Comparison of ENCODE assay signal across 22 mouse cellular contexts in the genomic region with DNA sequence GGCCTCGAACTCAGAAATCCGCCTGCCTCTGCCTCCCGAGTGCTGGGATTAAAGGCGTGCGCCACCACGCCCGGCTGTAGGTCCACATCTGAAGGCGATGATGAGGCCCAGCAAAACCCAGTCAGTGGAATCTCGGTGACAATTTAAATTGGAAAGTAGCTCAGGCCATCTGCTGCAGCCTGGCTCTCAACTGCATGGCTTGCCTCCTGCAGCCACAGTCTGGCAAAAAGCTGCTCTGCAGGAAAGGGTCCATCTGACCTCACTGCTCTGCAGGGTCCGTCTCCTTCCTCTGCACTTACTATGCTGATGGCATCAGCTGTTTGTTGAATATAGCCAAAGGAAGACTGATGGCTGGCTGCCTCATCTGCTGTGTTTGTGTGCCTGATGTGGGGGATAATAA. TPM values are rescaled to one million over a fixed set of nuclear protein-coding genes. Genes with fewer than 3 reads are reported as not detected.
A peak's percentile ranks its signal among the peaks of the same experiment; 100 is the strongest.
DNase-seq lines count a peak whose midpoint lies in the region; ATAC-seq and TF ChIP-seq lines count a peak whose summit lies in the region.
"Had no signal": no experiment of that assay in that cellular context is flagged by ENCODE, and none has a peak within 500 bp of the region (broad histone marks: within the 10 kb centered on the region; RNA-seq: fewer than 3 reads in every experiment).

No protein-coding gene starts in this region.

- DNase-seq in hindbrain, embryonic 10.5 days (ENCODE audit: low spot score) = no peak
- DNase-seq in brain, adult 2 months (ENCODE audit: low read depth, low spot score) = peak; percentile 96
- peak; percentile 59 for DNase-seq in brain, embryonic 14.5 days (ENCODE audit: low read depth)
- DNase-seq in cerebellum, adult 9-10 months = peak; percentile 89
- no peak for DNase-seq in thymus, postnatal 4 days
- no peak for DNase-seq in adrenal gland, adult 2 months
- DNase-seq: adrenal gland, adult 8-10 months; forebrain, postnatal 0 days; heart, postnatal 10 days; kidney, postnatal 36 days; layer of hippocampus, adult 9-11 months; liver, embryonic 13.5 days; lung, postnatal 4 days; thymus, postnatal 25 days had no signal

- ATAC-seq in hindbrain, embryonic 16.5 days = peak; percentile 38; the same call in 1 of the 2 replicates
- ATAC-seq: forebrain, postnatal 0 days had no signal

- no peak overlapping the region for H3K9ac ChIP-seq in hindbrain, embryonic 16.5 days (ENCODE audit: low read depth, low read length)
- H3K9ac ChIP-seq: embryonic facial prominence, embryonic 12.5 days; forebrain, postnatal 0 days; limb, embryonic 12.5 days; liver, embryonic 13.5 days; lung, embryonic 15.5 days; midbrain, embryonic 12.5 days; neural tube, embryonic 13.5 days had no signal

- no peak for TF ChIP-seq POLR2A in brain, embryonic 14.5 days (IDR thresholded peaks at IDR 0.05; ENCODE audit: borderline replicate concordance, extremely low read depth, insufficient read depth, insufficient read length, poor library complexity, severe bottlenecking)

- H3K4me1 ChIP-seq in hindbrain, embryonic 16.5 days (ENCODE audit: control insufficient read depth, insufficient read depth, low read depth, low read length) = peaks cover 16% of the 10 kb centered on the region
- H3K4me1 ChIP-seq in hindbrain, embryonic 10.5 days (replicated peaks) = peaks cover 23% of the 10 kb centered on the region
- H3K4me1 ChIP-seq: embryonic facial prominence, embryonic 12.5 days had no signal

- H3K4me3 ChIP-seq in hindbrain, embryonic 16.5 days (ENCODE audit: low read length) = no peak overlapping the region
- no peak overlapping the region for H3K4me3 ChIP-seq in hindbrain, embryonic 10.5 days
- H3K4me3 ChIP-seq: embryonic facial prominence, embryonic 12.5 days; erythroblast, embryonic 14.5 days; heart, embryonic 10.5 days; limb, embryonic 12.5 days; liver, embryonic 13.5 days; lung, embryonic 15.5 days; midbrain, embryonic 12.5 days; neural tube, embryonic 13.5 days had no signal

- H3K9me3 ChIP-seq in hindbrain, embryonic 16.5 days (ENCODE audit: control insufficient read depth, low read length) = no peaks in the 10 kb centered on the region
- H3K9me3 ChIP-seq in hindbrain, embryonic 10.5 days = no peaks in the 10 kb centered on the region
- H3K9me3 ChIP-seq: embryonic facial prominence, embryonic 12.5 days; heart, embryonic 10.5 days; limb, embryonic 12.5 days; liver, embryonic 13.5 days; lung, embryonic 15.5 days; midbrain, embryonic 12.5 days; neural tube, embryonic 13.5 days had no signal

- no peak overlapping the region for H3K4me2 ChIP-seq in hindbrain, embryonic 16.5 days (ENCODE audit: low read length)
- H3K4me2 ChIP-seq: embryonic facial prominence, embryonic 12.5 days; limb, embryonic 12.5 days; liver, embryonic 13.5 days; lung, embryonic 15.5 days; midbrain, embryonic 12.5 days; neural tube, embryonic 13.5 days had no signal

- H3K36me3 ChIP-seq in hindbrain, embryonic 16.5 days (ENCODE audit: control insufficient read depth, insufficient read depth, low read length) = no peaks in the 10 kb centered on the region
- peaks cover 3% of the 10 kb centered on the region; the same call in 1 of the 2 replicates for H3K36me3 ChIP-seq in hindbrain, embryonic 10.5 days
- H3K36me3 ChIP-seq: embryonic facial prominence, embryonic 12.5 days; limb, embryonic 12.5 days; liver, embryonic 13.5 days; lung, embryonic 15.5 days; midbrain, embryonic 12.5 days; neural tube, embryonic 13.5 days had no signal

- no peaks in the 10 kb centered on the region; the same call in 1 of the 2 replicates for H3K27me3 ChIP-seq in hindbrain, embryonic 16.5 days (replicated peaks; ENCODE audit: control insufficient read depth, insufficient read depth, low read length)
- H3K27me3 ChIP-seq in hindbrain, embryonic 10.5 days (ENCODE audit: insufficient read depth, poor library complexity, severe bottlenecking) = no peaks in the 10 kb centered on the region
- H3K27me3 ChIP-seq: embryonic facial prominence, embryonic 12.5 days had no signal

- no peak for TF ChIP-seq CTCF in brain, embryonic 14.5 days (IDR thresholded peaks at IDR 0.05; ENCODE audit: borderline replicate concordance, extremely low read depth, insufficient read depth, insufficient read length)

- WGBS in hindbrain, embryonic 16.5 days = 64% methylated on average over 10 of the region's 10 CpGs
- 86% methylated on average over 10 of the region's 10 CpGs for WGBS in hindbrain, embryonic 10.5 days

- H3K27ac ChIP-seq in hindbrain, embryonic 16.5 days (ENCODE audit: low read depth, low read length) = no peak overlapping the region; the same call in 1 of the 2 replicates
- H3K27ac ChIP-seq in hindbrain, embryonic 10.5 days = no peak overlapping the region
- H3K27ac ChIP-seq: embryonic facial prominence, embryonic 12.5 days; heart, embryonic 10.5 days; limb, embryonic 12.5 days; liver, embryonic 13.5 days; lung, embryonic 15.5 days; midbrain, embryonic 12.5 days; neural tube, embryonic 13.5 days had no signal

RNA-seq across cellular contexts. Expression of a gene that starts 3.9 kb away (rescaled TPM):
- polyA plus RNA-seq in hindbrain, embryonic 16.5 days (2015; fragmentation: Nextera tagmentation; extraction: Ambion mirVana) = 12.6 and 12.9 TPM in 2 replicates
- 23.9 and 44.1 TPM in 2 replicates for polyA plus RNA-seq in hindbrain, embryonic 10.5 days (2016; fragmentation: Nextera tagmentation; extraction: Ambion mirVana)
- polyA plus RNA-seq in brain, embryonic 14.5 days (2012; rRNA removed) = 7.5 and 9.1 TPM in 2 replicates
- total RNA-seq in adrenal gland, adult 2 months (2021) = 1 to 10 TPM; 5.0 to 5.9 TPM
- polyA plus RNA-seq in adrenal gland, adult 2 months (2012; rRNA removed) = 3.9 and 6.2 TPM in 2 replicates

Comparison
In these comparisons a context has a peak if more than half of its experiments do, and no peak if none do; other contexts are left out.
1. DNase-seq: peak in brain, adult 2 months (single experiment), brain, embryonic 14.5 days (single experiment) and cerebellum, adult 9-10 months (single experiment); none in hindbrain, embryonic 10.5 days (single experiment), thymus, postnatal 4 days (single experiment) and adrenal gland, adult 2 months (single experiment).